Mouse (Mus musculus) G1E (cell line): Measurements from ENCODE around the gene Nphs1.

Experiments used
- CTCF ChIP-seq: IDR thresholded peaks from 2 replicates; pipeline ENCODE4 v1.5.1; 2012; ENCODE audit warnings: low read depth, low read length, inconsistent platforms, mixed read lengths
- GATA1 ChIP-seq: IDR thresholded peaks from 2 replicates; pipeline ENCODE4 v1.6.1; 2012; ENCODE audit warnings: borderline replicate concordance, low read length, inconsistent platforms, mixed read lengths
- TAL1 ChIP-seq: conservative IDR thresholded peaks from 2 replicates; pipeline ENCODE4 v1.6.1; 2012; ENCODE audit warnings: low read depth, low read length, inconsistent platforms, mixed read lengths

DNA sequence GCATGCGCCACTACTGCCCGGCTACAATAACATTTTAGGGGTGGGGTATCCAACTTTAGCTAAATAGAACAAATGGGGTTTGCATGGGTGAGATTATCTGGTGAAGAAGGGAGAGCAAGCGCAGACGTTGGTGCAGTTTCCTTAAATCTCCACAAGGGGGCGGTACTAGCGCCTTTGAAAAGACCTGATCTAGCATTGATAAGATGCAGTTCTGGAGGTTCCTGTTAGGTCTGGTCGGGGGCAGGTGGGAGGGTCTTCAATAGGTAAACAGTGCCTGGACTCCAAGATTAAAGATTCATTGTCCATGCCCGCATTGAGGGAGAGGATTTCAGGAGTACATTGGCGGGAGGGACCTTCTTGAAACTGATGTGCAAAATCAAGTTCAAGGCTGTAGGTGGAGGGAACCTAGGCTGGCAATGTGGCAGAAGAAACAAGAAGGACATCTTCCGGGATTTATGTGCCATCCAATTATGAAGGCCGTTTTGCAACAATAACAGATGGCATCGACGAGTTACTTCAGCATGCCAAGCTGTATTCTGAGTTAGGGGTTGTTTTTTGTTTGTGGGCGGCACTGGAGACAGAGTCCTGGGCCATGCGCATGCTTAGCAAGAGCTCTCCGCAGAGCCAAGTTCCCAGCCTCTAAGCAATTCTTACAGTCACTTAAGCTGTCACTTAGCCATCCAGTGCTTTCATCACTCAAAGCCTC, 32.3 kb downstream of the Nphs1 start:
- TF ChIP-seq CTCF (peak; percentile 67), TAL1 (no peak), GATA1 (no peak)
